Mouse (Mus musculus): ENCODE data around the gene Gja5. TPM values are rescaled to one million over a fixed set of nuclear protein-coding genes. Genes with fewer than 3 reads are reported as not detected.

Gene Gja5
- polyA plus RNA-seq, 1 experiment from 2014 or later = 3.5 TPM

DNA sequence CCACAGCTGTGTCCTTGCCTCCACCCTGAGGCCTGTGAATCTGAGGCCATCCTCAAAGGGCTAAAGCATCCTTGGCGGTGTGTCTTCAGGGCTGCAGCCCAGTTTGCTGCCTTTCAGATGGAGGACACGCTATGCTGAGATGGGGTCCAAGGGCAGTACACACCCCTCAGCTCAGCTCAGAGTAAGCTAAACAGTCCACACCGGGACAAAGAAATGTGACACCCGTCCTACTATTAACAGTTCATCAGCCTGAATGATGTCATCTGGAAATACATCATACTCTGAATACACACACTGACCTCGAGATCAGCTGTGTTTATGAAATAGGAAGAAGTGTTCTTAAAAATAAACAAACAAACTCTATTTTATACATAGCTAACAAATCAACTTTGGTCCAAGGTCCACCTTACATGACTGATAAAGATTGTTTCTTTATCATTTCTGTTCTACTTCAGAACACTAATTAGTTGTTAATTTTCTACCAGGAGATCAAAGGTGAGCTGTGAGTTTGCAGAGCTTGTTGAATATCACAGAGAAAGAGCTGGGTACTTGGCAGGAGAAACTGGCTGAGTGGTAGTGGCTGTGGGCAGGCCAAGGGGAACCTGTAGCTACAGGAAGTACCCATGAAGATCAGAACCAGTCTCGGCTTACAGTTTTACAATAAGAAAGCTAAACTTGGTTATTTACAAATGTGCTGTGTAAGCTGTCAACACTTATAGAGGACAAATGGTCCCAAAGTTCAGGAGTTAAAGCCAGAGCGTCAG is 29.5 kb upstream of the Gja5 start:
- WGBS = 87% methylated on average over 7 of the region's 7 CpGs
- ATAC-seq (ENCODE audit: insufficient read depth, low FRiP score, low TSS enrichment) = no peak
- no peaks in the 10 kb centered on the region; the same call in 1 of the 2 replicates for H3K36me3 ChIP-seq (ENCODE audit: control insufficient read depth, insufficient read depth, low read length)

GRCm38 (mm10) chr3:96879536-96879935 is 25.0 kb upstream of the Gja5 start:
- H3K27ac ChIP-seq (ENCODE audit: low read depth, low read length) = no peak overlapping the region
- H3K36me3 ChIP-seq (ENCODE audit: control insufficient read depth, insufficient read depth, low read length) = peaks cover 9% of the 10 kb centered on the region
- DNase-seq (ENCODE audit: low spot score) (no peak), ATAC-seq (ENCODE audit: insufficient read depth, low FRiP score, low TSS enrichment) (no peak)
- no peaks in the 10 kb centered on the region; the same call in 1 of the 2 replicates for H3K4me1 ChIP-seq (ENCODE audit: control insufficient read depth, insufficient read depth, low read length)
- no peak overlapping the region for H3K9ac ChIP-seq (ENCODE audit: low read length)
- H3K4me3 ChIP-seq (ENCODE audit: low read depth, low read length) = no peak overlapping the region
- 92% methylated on average over 9 of the region's 9 CpGs for WGBS
- no peaks in the 10 kb centered on the region for H3K27me3 ChIP-seq (ENCODE audit: control insufficient read depth, insufficient read depth, low read length)
- no peak overlapping the region for H3K4me2 ChIP-seq (ENCODE audit: low read depth)
- H3K9me3 ChIP-seq (ENCODE audit: control insufficient read depth, low read length) = no peaks in the 10 kb centered on the region

More for the DNA sequence above, 29.5 kb upstream of the Gja5 start:
- H3K9me3 ChIP-seq (ENCODE audit: control insufficient read depth, low read length) = no peaks in the 10 kb centered on the region
- no peak overlapping the region for H3K4me2 ChIP-seq (ENCODE audit: low read depth)
- DNase-seq (ENCODE audit: low spot score) = no peak
- no peaks in the 10 kb centered on the region; the same call in 1 of the 2 replicates for H3K4me1 ChIP-seq (ENCODE audit: control insufficient read depth, insufficient read depth, low read length)
- no peak overlapping the region for H3K27ac ChIP-seq (ENCODE audit: low read depth, low read length)
- H3K4me3 ChIP-seq (ENCODE audit: low read depth, low read length) = no peak overlapping the region
- H3K27me3 ChIP-seq (ENCODE audit: control insufficient read depth, insufficient read depth, low read length) = no peaks in the 10 kb centered on the region
- H3K9ac ChIP-seq (ENCODE audit: low read length) = no peak overlapping the region

DNA sequence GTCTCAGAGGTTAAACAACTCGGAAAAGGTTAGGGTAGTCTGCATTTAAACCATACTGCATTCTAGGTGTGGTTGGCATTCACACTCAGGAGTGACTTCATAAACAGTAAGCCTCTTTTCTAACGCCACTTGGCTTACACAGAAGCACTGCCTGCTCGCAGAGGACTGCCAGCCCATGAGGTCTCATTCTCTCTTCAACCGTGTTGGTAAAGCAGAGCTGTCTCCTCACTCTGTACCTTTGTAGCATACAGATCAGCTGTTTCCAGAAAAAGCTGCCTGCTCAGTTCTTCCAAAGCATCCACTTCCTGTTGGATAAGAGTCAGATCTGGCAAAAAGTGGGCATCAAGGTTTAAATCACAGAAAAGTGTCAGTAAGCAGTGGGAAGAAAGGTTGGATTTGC is 24.1 kb upstream of the Gja5 start:
- ATAC-seq (ENCODE audit: insufficient read depth, low FRiP score, low TSS enrichment) = no peak
- no peak overlapping the region for H3K4me3 ChIP-seq (ENCODE audit: low read depth, low read length)

GRCm38 (mm10) chr3:96881557-96881956 is 22.9 kb upstream of the Gja5 start:
- H3K4me3 ChIP-seq (ENCODE audit: low read depth, low read length) = no peak overlapping the region
- WGBS = 87% methylated on average over 6 of the region's 6 CpGs
- H3K9me3 ChIP-seq (ENCODE audit: control insufficient read depth, low read length) = no peaks in the 10 kb centered on the region
- ATAC-seq (ENCODE audit: insufficient read depth, low FRiP score, low TSS enrichment) (no peak), DNase-seq (ENCODE audit: low spot score) (no peak)
- H3K36me3 ChIP-seq (ENCODE audit: control insufficient read depth, insufficient read depth, low read length) = peaks cover 9% of the 10 kb centered on the region
- no peak overlapping the region for H3K4me2 ChIP-seq (ENCODE audit: low read depth)
- H3K4me1 ChIP-seq (ENCODE audit: control insufficient read depth, insufficient read depth, low read length) = no peaks in the 10 kb centered on the region; the same call in 1 of the 2 replicates
- H3K9ac ChIP-seq (ENCODE audit: low read length) = no peak overlapping the region
- no peaks in the 10 kb centered on the region for H3K27me3 ChIP-seq (ENCODE audit: control insufficient read depth, insufficient read depth, low read length)
- no peak overlapping the region for H3K27ac ChIP-seq (ENCODE audit: low read depth, low read length)

More for the DNA sequence above, 24.1 kb upstream of the Gja5 start:
- WGBS = 87% methylated on average over 4 of the region's 4 CpGs
- DNase-seq (ENCODE audit: low spot score) = no peak
- Histone ChIP-seq H3K27me3 (ENCODE audit: control insufficient read depth, insufficient read depth, low read length) (no peaks in the 10 kb centered on the region), H3K9ac (ENCODE audit: low read length) (no peak overlapping the region), H3K9me3 (ENCODE audit: control insufficient read depth, low read length) (no peaks in the 10 kb centered on the region), H3K4me2 (ENCODE audit: low read depth) (no peak overlapping the region), H3K4me1 (ENCODE audit: control insufficient read depth, insufficient read depth, low read length) (no peaks in the 10 kb centered on the region; the same call in 1 of the 2 replicates), H3K36me3 (ENCODE audit: control insufficient read depth, insufficient read depth, low read length) (peaks cover 9% of the 10 kb centered on the region), H3K27ac (ENCODE audit: low read depth, low read length) (no peak overlapping the region)

- Histone ChIP-seq H3K4me1 (ENCODE audit: control insufficient read depth, insufficient read depth, low read length) (no peaks in the 10 kb centered on the region; the same call in 1 of the 2 replicates), H3K27me3 (ENCODE audit: control insufficient read depth, insufficient read depth, low read length) (no peaks in the 10 kb centered on the region), H3K9me3 (ENCODE audit: control insufficient read depth, low read length) (no peaks in the 10 kb centered on the region), H3K9ac (ENCODE audit: low read length) (no peak overlapping the region), H3K4me3 (ENCODE audit: low read depth, low read length) (no peak overlapping the region), H3K36me3 (ENCODE audit: control insufficient read depth, insufficient read depth, low read length) (peaks cover 9% of the 10 kb centered on the region), H3K27ac (ENCODE audit: low read depth, low read length) (no peak overlapping the region), H3K4me2 (ENCODE audit: low read depth) (no peak overlapping the region)
- WGBS = 95% methylated on average over 14 of the region's 14 CpGs
- ATAC-seq (ENCODE audit: insufficient read depth, low FRiP score, low TSS enrichment) (no peak), DNase-seq (ENCODE audit: low spot score) (no peak)
These were observed 22.2 kb upstream of the Gja5 start for GRCm38 (mm10) chr3:96882061-96882849.

DNA sequence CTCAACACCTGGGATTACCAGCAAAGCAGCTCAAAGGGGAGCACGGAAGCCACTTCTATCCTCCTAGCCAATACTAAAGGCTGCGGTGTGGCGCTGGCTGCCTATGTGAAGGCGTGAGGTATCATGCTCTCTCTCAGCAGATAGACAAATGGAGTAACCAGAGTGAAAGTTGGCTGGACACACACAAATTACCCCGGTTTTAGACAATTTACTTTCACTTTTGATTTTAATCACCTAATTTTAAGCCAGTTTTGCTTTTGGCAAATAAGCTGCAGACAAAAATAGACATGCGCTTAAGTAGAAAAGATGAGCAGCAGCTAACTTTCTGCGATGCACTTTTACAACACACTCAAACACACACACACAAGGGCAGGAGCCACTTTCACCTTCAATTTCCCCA is 20.8 kb upstream of the Gja5 start:
- 94% methylated on average over 7 of the region's 7 CpGs for WGBS

GRCm38 (mm10) chr3:96902336-96902999 is 2.0 kb upstream of the Gja5 start:
- 90% methylated on average over 4 of the region's 4 CpGs for WGBS
- Histone ChIP-seq H3K9me3 (ENCODE audit: control insufficient read depth, low read length) (no peaks in the 10 kb centered on the region), H3K9ac (ENCODE audit: low read length) (no peak overlapping the region), H3K27me3 (ENCODE audit: control insufficient read depth, insufficient read depth, low read length) (no peaks in the 10 kb centered on the region), H3K27ac (ENCODE audit: low read depth, low read length) (no peak overlapping the region), H3K4me2 (ENCODE audit: low read depth) (no peak overlapping the region), H3K4me3 (ENCODE audit: low read depth, low read length) (no peak overlapping the region), H3K36me3 (ENCODE audit: control insufficient read depth, insufficient read depth, low read length) (no peaks in the 10 kb centered on the region), H3K4me1 (ENCODE audit: control insufficient read depth, insufficient read depth, low read length) (peaks cover 4% of the 10 kb centered on the region)
- ATAC-seq (ENCODE audit: insufficient read depth, low FRiP score, low TSS enrichment) (no peak), DNase-seq (ENCODE audit: low spot score) (no peak)

More for the DNA sequence above, 20.8 kb upstream of the Gja5 start:
- Histone ChIP-seq H3K9me3 (ENCODE audit: control insufficient read depth, low read length) (no peaks in the 10 kb centered on the region), H3K4me2 (ENCODE audit: low read depth) (no peak overlapping the region), H3K27me3 (ENCODE audit: control insufficient read depth, insufficient read depth, low read length) (no peaks in the 10 kb centered on the region), H3K4me3 (ENCODE audit: low read depth, low read length) (no peak overlapping the region), H3K9ac (ENCODE audit: low read length) (no peak overlapping the region), H3K4me1 (ENCODE audit: control insufficient read depth, insufficient read depth, low read length) (no peaks in the 10 kb centered on the region), H3K36me3 (ENCODE audit: control insufficient read depth, insufficient read depth, low read length) (peaks cover 9% of the 10 kb centered on the region), H3K27ac (ENCODE audit: low read depth, low read length) (no peak overlapping the region)
- no peak for DNase-seq (ENCODE audit: low spot score)
- no peak for ATAC-seq (ENCODE audit: insufficient read depth, low FRiP score, low TSS enrichment)

DNA sequence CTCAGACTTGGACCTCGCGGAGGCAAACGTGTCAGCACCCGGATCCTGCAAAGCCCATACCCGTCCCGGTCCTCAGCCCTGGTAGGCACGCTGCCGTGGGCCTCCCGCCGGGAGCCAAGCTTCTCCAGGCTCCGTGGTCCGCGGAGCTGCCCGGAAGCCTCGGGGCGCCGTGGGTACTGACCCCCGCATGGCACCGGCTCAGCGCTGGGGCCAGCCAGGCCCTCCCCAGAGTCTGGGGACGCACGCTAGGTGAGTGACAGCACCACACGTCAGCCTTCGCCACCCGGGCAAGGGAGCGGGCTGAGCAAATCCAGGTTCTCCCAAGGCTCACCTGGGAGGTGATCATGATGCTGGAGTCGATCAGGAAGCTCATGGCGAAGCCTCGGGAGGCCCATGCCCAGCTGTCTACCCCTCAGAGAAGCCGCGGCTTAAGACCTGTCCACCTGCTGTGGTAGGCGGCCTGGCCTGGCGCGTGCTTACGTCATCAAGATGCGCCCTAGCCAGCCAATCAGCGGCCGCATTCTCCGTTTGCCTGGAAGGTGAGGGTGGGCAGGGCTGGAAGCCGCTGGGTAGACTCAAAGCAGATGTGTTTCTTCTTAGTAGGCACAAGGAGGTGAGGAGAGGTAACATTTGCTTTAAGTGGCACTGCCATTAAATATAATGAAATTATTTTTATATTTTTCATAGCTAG is 503 bp downstream of the Gja5 start, which contains the start of gene Gpr89:
Gpr89 (minus strand) TSS at position 496 of the 691 bp plus-strand sequence.
- ATAC-seq (ENCODE audit: insufficient read depth, low FRiP score, low TSS enrichment) (peak; percentile 96), DNase-seq (ENCODE audit: low spot score) (peak; percentile 91)
- under 1% methylated on average over 40 of the region's 40 CpGs for WGBS
- no peaks in the 10 kb centered on the region for H3K9me3 ChIP-seq (ENCODE audit: control insufficient read depth, low read length)
- H3K27me3 ChIP-seq (ENCODE audit: control insufficient read depth, insufficient read depth, low read length) = no peaks in the 10 kb centered on the region
- no peaks in the 10 kb centered on the region for H3K36me3 ChIP-seq (ENCODE audit: control insufficient read depth, insufficient read depth, low read length)
- H3K4me3 ChIP-seq (ENCODE audit: low read depth, low read length) = peak within 1 kb of the TSS; percentile 92
- H3K9ac ChIP-seq (ENCODE audit: low read length) = peak within 1 kb of the TSS; percentile 87
- H3K4me1 ChIP-seq (ENCODE audit: control insufficient read depth, insufficient read depth, low read length) = peaks cover 4% of the 10 kb centered on the region
- H3K4me2 ChIP-seq (ENCODE audit: low read depth) = peak within 1 kb of the TSS; percentile 90
- no peak within 1 kb of the TSS for H3K27ac ChIP-seq (ENCODE audit: low read depth, low read length)
